12 mouse cellular contexts compared by ENCODE assay signal in the genomic region with DNA sequence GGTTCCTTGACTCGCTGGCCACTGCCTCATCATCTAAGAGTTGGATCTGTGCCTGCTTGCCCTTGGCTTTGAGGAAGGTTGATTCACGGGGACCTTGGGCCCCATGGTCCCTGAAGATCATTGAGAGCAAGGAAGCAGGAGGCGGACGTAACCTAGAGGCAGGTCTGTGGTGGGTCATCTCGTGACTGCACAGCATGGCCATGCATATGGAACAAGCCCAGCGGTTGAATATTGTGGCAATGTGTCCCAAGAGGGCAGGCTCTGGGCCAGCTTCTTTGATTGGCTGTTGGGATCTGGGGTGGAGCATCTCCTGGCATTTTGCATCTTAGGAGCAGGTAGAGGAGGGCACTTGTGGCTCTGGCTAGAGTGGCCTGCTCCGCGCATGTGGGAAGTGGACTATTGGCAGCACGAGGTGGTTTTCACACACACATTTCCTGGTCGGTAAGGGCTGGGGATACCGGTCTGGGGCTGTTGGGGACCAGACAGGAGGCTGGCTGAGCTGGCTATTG. TPM values are rescaled to one million over a fixed set of nuclear protein-coding genes. Genes with fewer than 3 reads are reported as not detected.
DNase-seq lines count a peak whose midpoint lies in the region; ATAC-seq lines count a peak whose summit lies in the region.
"Had no signal": no experiment of that assay in that cellular context is flagged by ENCODE, and none has a peak within 500 bp of the region (broad histone marks: within the 10 kb centered on the region; RNA-seq: fewer than 3 reads in every experiment).

No protein-coding gene starts in this region.

- no peak overlapping the region for H3K9ac ChIP-seq in midbrain, embryonic 16.5 days (ENCODE audit: low read depth, low read length)
- no peak overlapping the region for H3K9ac ChIP-seq in stomach, embryonic 15.5 days
- H3K9ac ChIP-seq: forebrain, embryonic 15.5 days; limb, embryonic 13.5 days had no signal

- no peak for ATAC-seq in midbrain, embryonic 16.5 days
- ATAC-seq in stomach, embryonic 15.5 days (ENCODE audit: insufficient read depth, low FRiP score, low read depth), result peak; percentile 44
- ATAC-seq: forebrain, embryonic 15.5 days had no signal

- H3K4me3 ChIP-seq in midbrain, embryonic 10.5 days, result no peak overlapping the region
- H3K4me3 ChIP-seq in midbrain, embryonic 16.5 days (ENCODE audit: low read depth, low read length), result no peak overlapping the region
- no peak overlapping the region for H3K4me3 ChIP-seq in stomach, embryonic 15.5 days (replicated peaks)
- H3K4me3 ChIP-seq: forebrain, embryonic 15.5 days; limb, embryonic 13.5 days had no signal

- H3K4me2 ChIP-seq in midbrain, embryonic 16.5 days (ENCODE audit: low read length), result no peak overlapping the region
- H3K4me2 ChIP-seq in stomach, embryonic 15.5 days, result no peak overlapping the region; the same call in 1 of the 2 replicates
- H3K4me2 ChIP-seq: forebrain, embryonic 15.5 days; heart, embryonic 11.5 days; limb, embryonic 13.5 days had no signal

- H3K27me3 ChIP-seq in midbrain, embryonic 10.5 days (ENCODE audit: low read depth, poor library complexity, severe bottlenecking), result no peaks in the 10 kb centered on the region
- H3K27me3 ChIP-seq in midbrain, embryonic 16.5 days (ENCODE audit: control insufficient read depth, insufficient read depth, low read depth, low read length), result no peaks in the 10 kb centered on the region
- no peaks in the 10 kb centered on the region for H3K27me3 ChIP-seq in stomach, embryonic 15.5 days (replicated peaks)
- H3K27me3 ChIP-seq: limb, embryonic 13.5 days had no signal

- peak overlapping the region; percentile 67 for H3K27ac ChIP-seq in midbrain, embryonic 10.5 days (replicated peaks)
- H3K27ac ChIP-seq in midbrain, embryonic 16.5 days (ENCODE audit: low read length), result no peak overlapping the region
- peak overlapping the region; percentile 58 for H3K27ac ChIP-seq in stomach, embryonic 15.5 days
- H3K27ac ChIP-seq: forebrain, embryonic 15.5 days; limb, embryonic 13.5 days had no signal

- WGBS in midbrain, embryonic 10.5 days, result 75% methylated on average over 11 of the region's 11 CpGs
- WGBS in midbrain, embryonic 16.5 days, result 57% methylated on average over 11 of the region's 11 CpGs
- WGBS in stomach, embryonic 15.5 days, result 66% methylated on average over 11 of the region's 11 CpGs

- peaks cover 11% of the 10 kb centered on the region for H3K36me3 ChIP-seq in midbrain, embryonic 10.5 days
- no peaks in the 10 kb centered on the region for H3K36me3 ChIP-seq in midbrain, embryonic 16.5 days (ENCODE audit: control insufficient read depth, insufficient read depth, low read length)
- no peaks in the 10 kb centered on the region for H3K36me3 ChIP-seq in stomach, embryonic 15.5 days
- H3K36me3 ChIP-seq: forebrain, embryonic 15.5 days; limb, embryonic 13.5 days had no signal

- DNase-seq in midbrain, embryonic 10.5 days (ENCODE audit: low spot score), result no peak
- peak; percentile 79 for DNase-seq in adrenal gland, postnatal 36 days
- DNase-seq in kidney, postnatal 36 days, result peak; percentile 74 to 87
- no peak for DNase-seq in spleen, postnatal 36 days (ENCODE audit: low spot score in 2 of 2)
- no peak for DNase-seq in B cell, adult 2 months
- DNase-seq in cerebellum, adult 8-10 months, result no peak
- DNase-seq: thymus, postnatal 4 days had no signal

- no peaks in the 10 kb centered on the region for H3K9me3 ChIP-seq in midbrain, embryonic 10.5 days (replicated peaks)
- no peaks in the 10 kb centered on the region for H3K9me3 ChIP-seq in midbrain, embryonic 16.5 days (replicated peaks; ENCODE audit: control insufficient read depth, low read length, poor library complexity, severe bottlenecking)
- H3K9me3 ChIP-seq in stomach, embryonic 15.5 days, result no peaks in the 10 kb centered on the region
- H3K9me3 ChIP-seq: forebrain, embryonic 15.5 days; limb, embryonic 13.5 days had no signal

- H3K4me1 ChIP-seq in midbrain, embryonic 10.5 days, result peaks cover 64% of the 10 kb centered on the region
- H3K4me1 ChIP-seq in midbrain, embryonic 16.5 days (ENCODE audit: control insufficient read depth, insufficient read depth, low read length), result peaks cover 35% of the 10 kb centered on the region
- H3K4me1 ChIP-seq in stomach, embryonic 15.5 days, result peaks cover 22% of the 10 kb centered on the region

RNA-seq across cellular contexts. Expression of a gene that starts 40.4 kb away (rescaled TPM):
- polyA plus RNA-seq in midbrain, embryonic 10.5 days (2016; fragmentation: Nextera tagmentation; extraction: Ambion mirVana), result 12.5 and 15.7 TPM in 2 replicates
- polyA plus RNA-seq in midbrain, embryonic 16.5 days (2015; fragmentation: Nextera tagmentation; extraction: Ambion mirVana), result 17.3 and 22.2 TPM in 2 replicates
- 10 to 100 TPM; 14.3 to 18.8 TPM for total RNA-seq in adrenal gland, postnatal 36 days (2021)
- 16.5 and 17.4 TPM in 2 replicates for polyA plus RNA-seq in stomach, embryonic 15.5 days (2015; fragmentation: Nextera tagmentation; extraction: Ambion mirVana)

Comparison
In these comparisons a context has a peak if more than half of its experiments do, and no peak if none do; other contexts are left out.
1. DNase-seq: peak in adrenal gland, postnatal 36 days (2 of 2) and kidney, postnatal 36 days (2 of 2); none in midbrain, embryonic 10.5 days (single experiment), spleen, postnatal 36 days (0 of 2), B cell, adult 2 months (0 of 2) and cerebellum, adult 8-10 months (single experiment).